Mouse (Mus musculus): ENCODE data around the gene Fam3b. TPM values are rescaled to one million over a fixed set of nuclear protein-coding genes. Genes with fewer than 3 reads are reported as not detected.

Fam3b gene
- polyA plus RNA-seq, 1 experiment, result not detected

- Histone ChIP-seq H3K4me3 (no peak overlapping the region), H3K79me2 (ENCODE audit: control insufficient read depth, insufficient read depth) (no peaks in the 10 kb centered on the region), H3K4me2 (ENCODE audit: low read depth) (no peak overlapping the region), H3ac (ENCODE audit: control insufficient read depth, insufficient read length) (no peak overlapping the region), H3K27me3 (ENCODE audit: control insufficient read depth, insufficient read depth, insufficient read length) (no peaks in the 10 kb centered on the region), H3K36me3 (ENCODE audit: control insufficient read depth, insufficient read depth) (no peaks in the 10 kb centered on the region)
- TF ChIP-seq MYOG (IDR thresholded peaks at IDR 0.05; ENCODE audit: control insufficient read depth in 1 of 3, insufficient read depth in 1 of 3, insufficient read length in 2 of 3, low read depth in 2 of 3), result no peak
- TF ChIP-seq USF1 (IDR thresholded peaks at IDR 0.05; ENCODE audit: low read depth), result no peak
- no peak for TF ChIP-seq MAX (IDR thresholded peaks at IDR 0.05; ENCODE audit: low read depth)
- TF ChIP-seq CEBPB (IDR thresholded peaks at IDR 0.05; ENCODE audit: insufficient read depth, poor library complexity, severe bottlenecking), result no peak
- no peak for TF ChIP-seq MYOD1 (IDR thresholded peaks at IDR 0.05; ENCODE audit: control insufficient read depth in 1 of 3, insufficient read length in 2 of 3, low read depth in 2 of 3)
- no peak for TF ChIP-seq TCF12 (IDR thresholded peaks at IDR 0.05; ENCODE audit: insufficient read depth, poor library complexity, severe bottlenecking)
Measured at GRCm38 (mm10) chr16:97434206-97434605, 80.4 kb downstream of the Fam3b start.

GRCm38 (mm10) chr16:97431328-97431727 lies 83.3 kb downstream of the Fam3b start:
- H3K4me3 ChIP-seq, result no peak overlapping the region

GRCm38 (mm10) chr16:97430091-97430490 lies 84.5 kb downstream of the Fam3b start:
- no peak overlapping the region for H3K4me3 ChIP-seq
- H3K36me3 ChIP-seq (ENCODE audit: control insufficient read depth, insufficient read depth), result no peaks in the 10 kb centered on the region
- H3K79me2 ChIP-seq (ENCODE audit: control insufficient read depth, insufficient read depth), result no peaks in the 10 kb centered on the region
- H3K27me3 ChIP-seq (ENCODE audit: control insufficient read depth, insufficient read depth, insufficient read length), result no peaks in the 10 kb centered on the region
- TF ChIP-seq MAX (IDR thresholded peaks at IDR 0.05; ENCODE audit: low read depth), result no peak
- no peak for TF ChIP-seq MYOG (IDR thresholded peaks at IDR 0.05; ENCODE audit: control insufficient read depth in 1 of 3, insufficient read depth in 1 of 3, insufficient read length in 2 of 3, low read depth in 2 of 3)
- TF ChIP-seq USF1 (IDR thresholded peaks at IDR 0.05; ENCODE audit: low read depth), result no peak
- TF ChIP-seq E2F4 (IDR thresholded peaks at IDR 0.05; ENCODE audit: insufficient read depth), result no peak
- no peak for TF ChIP-seq CEBPB (IDR thresholded peaks at IDR 0.05; ENCODE audit: insufficient read depth, poor library complexity, severe bottlenecking)
- no peak for TF ChIP-seq TCF3 (IDR thresholded peaks at IDR 0.05; ENCODE audit: insufficient read length, low read depth)
- no peak for TF ChIP-seq MYOD1 (IDR thresholded peaks at IDR 0.05; ENCODE audit: control insufficient read depth in 1 of 3, insufficient read length in 2 of 3, low read depth in 2 of 3)
- TF ChIP-seq POLR2A (IDR thresholded peaks at IDR 0.05; ENCODE audit: insufficient read length, low read depth), result no peak
- no peak for TF ChIP-seq REST (IDR thresholded peaks at IDR 0.05; ENCODE audit: insufficient read depth, insufficient read length)
- TF ChIP-seq POLR2AphosphoS2 (IDR thresholded peaks at IDR 0.05; ENCODE audit: insufficient read length, low read depth), result no peak
- no peak for TF ChIP-seq TCF12 (IDR thresholded peaks at IDR 0.05; ENCODE audit: insufficient read depth, poor library complexity, severe bottlenecking)
- TF ChIP-seq SRF (IDR thresholded peaks at IDR 0.05; ENCODE audit: control insufficient read depth, insufficient read length, low read depth), result no peak
- no peak overlapping the region for H3ac ChIP-seq (ENCODE audit: control insufficient read depth, insufficient read length)
- no peak overlapping the region for H3K4me2 ChIP-seq (ENCODE audit: low read depth)

More at GRCm38 (mm10) chr16:97431328-97431727, 83.3 kb downstream of the Fam3b start:
- Histone ChIP-seq H3K36me3 (ENCODE audit: control insufficient read depth, insufficient read depth) (no peaks in the 10 kb centered on the region), H3K27me3 (ENCODE audit: control insufficient read depth, insufficient read depth, insufficient read length) (no peaks in the 10 kb centered on the region), H3K79me2 (ENCODE audit: control insufficient read depth, insufficient read depth) (no peaks in the 10 kb centered on the region), H3ac (ENCODE audit: control insufficient read depth, insufficient read length) (no peak overlapping the region), H3K4me2 (ENCODE audit: low read depth) (no peak overlapping the region)
- no peak for TF ChIP-seq MYOG (IDR thresholded peaks at IDR 0.05; ENCODE audit: control insufficient read depth in 1 of 3, insufficient read depth in 1 of 3, insufficient read length in 2 of 3, low read depth in 2 of 3)

DNA sequence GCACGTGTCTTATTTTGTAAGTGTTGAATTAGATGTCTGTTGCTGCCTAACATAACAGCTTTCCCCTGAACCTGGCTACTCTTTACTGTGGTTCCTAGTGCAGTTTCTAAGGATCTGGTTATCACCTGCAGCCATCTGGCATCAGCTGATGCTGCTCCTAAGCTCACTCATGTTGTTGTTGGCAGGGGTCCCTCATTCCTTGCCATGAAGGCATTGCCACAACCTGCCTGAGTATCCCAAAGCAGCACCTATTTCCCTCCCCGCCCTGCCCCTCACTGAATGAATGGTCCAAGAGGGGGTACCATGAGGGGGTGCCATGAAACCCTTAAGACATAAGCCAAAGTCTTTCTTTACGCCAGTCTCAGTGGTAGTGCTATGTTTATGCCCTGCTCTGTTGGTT lies 86.6 kb downstream of the Fam3b start:
- H3K4me2 ChIP-seq (ENCODE audit: low read depth), result no peak overlapping the region
- no peak overlapping the region for H3ac ChIP-seq (ENCODE audit: control insufficient read depth, insufficient read length)
- no peaks in the 10 kb centered on the region for H3K36me3 ChIP-seq (ENCODE audit: control insufficient read depth, insufficient read depth)
- no peaks in the 10 kb centered on the region for H3K27me3 ChIP-seq (ENCODE audit: control insufficient read depth, insufficient read depth, insufficient read length)
- TF ChIP-seq CEBPB (IDR thresholded peaks at IDR 0.05; ENCODE audit: insufficient read depth, poor library complexity, severe bottlenecking), result no peak
- TF ChIP-seq SRF (IDR thresholded peaks at IDR 0.05; ENCODE audit: control insufficient read depth, insufficient read length, low read depth), result no peak
- no peak for TF ChIP-seq POLR2A (IDR thresholded peaks at IDR 0.05; ENCODE audit: insufficient read length, low read depth)
- no peak for TF ChIP-seq TCF12 (IDR thresholded peaks at IDR 0.05; ENCODE audit: insufficient read depth, poor library complexity, severe bottlenecking)
- H3K4me3 ChIP-seq, result no peak overlapping the region
- H3K79me2 ChIP-seq (ENCODE audit: control insufficient read depth, insufficient read depth), result no peaks in the 10 kb centered on the region

- Histone ChIP-seq H3K4me3 (no peak overlapping the region), H3K79me2 (ENCODE audit: control insufficient read depth, insufficient read depth) (no peaks in the 10 kb centered on the region), H3K27me3 (ENCODE audit: control insufficient read depth, insufficient read depth, insufficient read length) (no peaks in the 10 kb centered on the region), H3ac (ENCODE audit: control insufficient read depth, insufficient read length) (no peak overlapping the region), H3K4me2 (ENCODE audit: low read depth) (no peak overlapping the region), H3K36me3 (ENCODE audit: control insufficient read depth, insufficient read depth) (no peaks in the 10 kb centered on the region)
- TF ChIP-seq POLR2AphosphoS2 (IDR thresholded peaks at IDR 0.05; ENCODE audit: insufficient read length, low read depth), result no peak
- TF ChIP-seq USF1 (IDR thresholded peaks at IDR 0.05; ENCODE audit: low read depth), result no peak
- no peak for TF ChIP-seq REST (IDR thresholded peaks at IDR 0.05; ENCODE audit: insufficient read depth, insufficient read length)
- no peak for TF ChIP-seq POLR2A (IDR thresholded peaks at IDR 0.05; ENCODE audit: insufficient read length, low read depth)
- TF ChIP-seq MYOG (IDR thresholded peaks at IDR 0.05; ENCODE audit: control insufficient read depth in 1 of 3, insufficient read depth in 1 of 3, insufficient read length in 2 of 3, low read depth in 2 of 3), result no peak
- no peak for TF ChIP-seq E2F4 (IDR thresholded peaks at IDR 0.05; ENCODE audit: insufficient read depth)
- TF ChIP-seq CEBPB (IDR thresholded peaks at IDR 0.05; ENCODE audit: insufficient read depth, poor library complexity, severe bottlenecking), result no peak
- no peak for TF ChIP-seq TCF12 (IDR thresholded peaks at IDR 0.05; ENCODE audit: insufficient read depth, poor library complexity, severe bottlenecking)
- TF ChIP-seq TCF3 (IDR thresholded peaks at IDR 0.05; ENCODE audit: insufficient read length, low read depth), result no peak
- TF ChIP-seq MYOD1 (IDR thresholded peaks at IDR 0.05; ENCODE audit: control insufficient read depth in 1 of 3, insufficient read length in 2 of 3, low read depth in 2 of 3), result no peak
- no peak for TF ChIP-seq SRF (IDR thresholded peaks at IDR 0.05; ENCODE audit: control insufficient read depth, insufficient read length, low read depth)
- TF ChIP-seq MAX (IDR thresholded peaks at IDR 0.05; ENCODE audit: low read depth), result no peak
Measured at GRCm38 (mm10) chr16:97423627-97424026, 91.0 kb downstream of the Fam3b start.

Data from myocyte (in vitro differentiated cells).